Mouse (Mus musculus): ENCODE data around the gene Mef2b.
A peak's percentile ranks its signal among the peaks of the same experiment; 100 is the strongest.

Mef2b gene

GRCm38 (mm10) chr8:70139026-70139857 lies at the start of gene Mef2b, which contains the start of the genes Rfxank and Borcs8:
Gene Mef2b (plus strand): TSS chr8:70139711.
Gene Rfxank (minus strand): TSS chr8:70139154.
Gene Borcs8 (plus strand): TSS chr8:70139499.
- DNase-seq (ENCODE audit: low spot score) = peak; percentile 99

GRCm38 (mm10) chr8:70092786-70093185 lies 46.7 kb upstream of the Mef2b start:
- DNase-seq (ENCODE audit: low spot score) = no peak

DNA sequence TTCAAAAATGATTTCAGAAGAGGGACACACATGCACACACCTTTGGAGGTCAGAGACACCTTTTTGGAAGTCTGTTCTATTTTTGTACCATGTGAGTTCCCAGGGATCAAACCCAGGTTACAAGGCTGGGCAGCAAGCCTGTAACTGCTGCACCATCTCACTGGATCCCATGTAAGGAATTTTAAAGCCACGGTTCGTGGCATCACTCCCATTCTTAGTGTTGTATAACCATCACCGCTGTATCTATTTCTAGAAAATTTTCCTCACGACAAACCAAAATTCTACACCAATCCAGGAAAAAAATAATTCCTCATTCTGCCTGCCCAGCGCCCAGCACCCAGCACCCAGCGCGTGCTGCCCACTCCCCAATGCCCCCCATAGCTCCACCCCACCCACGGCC lies 40.2 kb upstream of the Mef2b start:
- DNase-seq (ENCODE audit: low spot score) = no peak

DNA sequence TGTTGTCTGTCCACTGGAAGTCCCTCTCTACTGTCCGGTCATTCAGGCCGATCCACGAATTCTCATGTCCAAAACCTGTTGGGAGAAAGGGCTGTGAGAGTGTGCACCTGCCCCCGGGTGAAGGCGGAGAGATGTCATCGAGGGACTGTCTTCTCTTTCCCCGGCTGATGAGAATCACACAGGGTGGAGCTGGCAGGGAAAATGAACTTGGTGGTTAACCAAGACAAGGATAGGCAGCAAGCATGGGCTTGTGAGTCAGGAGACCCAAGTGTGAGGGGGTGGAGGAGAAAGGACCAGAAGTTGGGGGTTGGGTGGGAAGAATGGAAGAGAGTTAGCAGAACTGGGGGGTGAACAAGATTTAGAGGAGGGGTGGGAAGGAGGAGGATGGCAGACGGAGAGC lies 39.3 kb upstream of the Mef2b start:
- no peak for DNase-seq (ENCODE audit: low spot score)

DNA sequence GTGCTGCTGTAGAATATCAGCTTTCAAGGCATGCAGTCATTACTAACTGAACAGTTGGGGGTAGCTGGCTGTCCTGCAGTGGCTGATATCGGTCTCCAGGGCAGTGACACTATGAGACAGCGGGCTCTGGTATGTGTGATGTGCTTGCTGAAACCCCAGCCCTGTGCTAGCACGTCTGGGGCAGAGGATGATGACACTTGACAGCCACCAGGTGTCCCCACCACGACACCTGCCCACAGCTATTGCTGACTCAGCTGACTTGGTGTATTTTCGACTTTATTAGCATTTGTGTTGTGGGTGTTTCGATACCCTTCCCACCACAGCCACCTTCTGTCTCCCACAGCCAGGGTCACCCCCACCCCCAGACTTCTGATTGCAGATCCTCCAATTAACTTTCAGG lies 35.0 kb upstream of the Mef2b start:
- DNase-seq (ENCODE audit: low spot score) = no peak

GRCm38 (mm10) chr8:70104922-70105321 lies 34.6 kb upstream of the Mef2b start:
- no peak for DNase-seq (ENCODE audit: low spot score)

DNA sequence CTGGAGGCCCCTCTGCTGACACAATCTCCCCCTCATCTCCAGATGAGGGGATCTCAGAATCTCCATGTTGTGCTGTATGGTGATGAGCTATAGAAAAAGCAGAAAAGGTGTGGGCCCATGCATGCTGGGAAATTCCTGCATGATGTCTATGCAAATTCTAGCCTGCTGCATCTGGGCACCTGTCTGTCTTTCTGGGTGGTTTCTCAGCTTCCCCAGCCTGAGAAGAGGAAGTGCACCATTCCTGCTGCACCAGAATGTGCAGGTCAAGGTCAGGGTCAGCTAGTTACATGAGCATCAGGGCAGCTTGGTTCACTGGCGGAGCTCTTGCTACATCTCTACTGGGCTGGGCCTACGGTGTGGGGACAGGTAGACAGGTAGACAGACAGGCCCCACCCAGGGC lies 29.1 kb upstream of the Mef2b start:
- no peak for DNase-seq (ENCODE audit: low spot score)

- DNase-seq (ENCODE audit: low spot score) = no peak
These were observed 28.2 kb upstream of the Mef2b start for GRCm38 (mm10) chr8:70111192-70111795.

GRCm38 (mm10) chr8:70112401-70113016 lies 27.0 kb upstream of the Mef2b start:
- DNase-seq (ENCODE audit: low spot score) = no peak

DNA sequence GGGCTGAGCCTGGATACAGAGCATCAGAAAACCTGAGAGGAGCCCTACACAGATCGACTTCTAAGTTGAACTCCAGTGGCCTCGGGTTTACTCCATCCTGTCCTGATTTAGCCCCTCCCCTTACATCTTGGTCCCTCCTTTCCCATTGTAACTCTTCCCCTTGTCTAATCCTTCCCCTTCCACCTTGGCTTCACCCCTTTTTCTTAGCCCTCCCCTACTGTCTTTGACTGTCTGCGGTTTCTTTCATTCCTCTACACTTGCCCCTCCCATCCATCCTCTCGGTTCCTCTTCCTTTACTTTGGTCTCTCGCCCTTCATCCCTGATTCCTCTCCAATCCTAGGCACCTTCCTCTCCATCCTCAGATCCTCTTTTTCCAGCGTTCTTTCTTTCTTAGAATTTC lies 25.0 kb upstream of the Mef2b start:
- DNase-seq (ENCODE audit: low spot score) = no peak

- no peak for DNase-seq (ENCODE audit: low spot score)
These were observed 24.6 kb upstream of the Mef2b start for GRCm38 (mm10) chr8:70114892-70115291.

- DNase-seq (ENCODE audit: low spot score) = no peak
These were observed 21.9 kb upstream of the Mef2b start for GRCm38 (mm10) chr8:70117611-70118010.

GRCm38 (mm10) chr8:70118726-70119700 lies 20.5 kb upstream of the Mef2b start:
- peak; percentile 55 for DNase-seq (ENCODE audit: low spot score)

DNA sequence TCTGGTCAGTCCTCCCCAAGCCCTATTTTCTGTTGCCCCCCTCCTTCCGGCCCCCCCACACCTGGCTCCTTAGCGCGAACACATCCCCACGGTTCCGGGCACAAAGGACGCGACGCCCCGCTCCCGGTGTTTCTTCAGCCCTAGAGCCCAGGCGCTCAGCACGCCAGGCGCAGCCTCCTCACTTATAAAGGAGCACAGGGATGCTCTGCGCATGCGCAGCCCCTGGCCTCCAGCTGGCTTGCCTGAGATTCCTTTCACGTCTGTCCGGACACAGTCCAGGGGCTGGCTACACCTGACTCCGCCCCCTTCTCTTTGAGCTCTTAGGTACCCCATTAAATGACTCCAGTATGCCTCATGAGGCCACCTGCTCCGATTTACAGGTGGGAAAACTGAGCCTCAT lies 18.8 kb upstream of the Mef2b start, which contains the start of gene Ncan:
TSS of gene Ncan (minus strand) at position 207 of the 400 bp plus-strand sequence.
- peak; percentile 89 for DNase-seq (ENCODE audit: low spot score)

DNA sequence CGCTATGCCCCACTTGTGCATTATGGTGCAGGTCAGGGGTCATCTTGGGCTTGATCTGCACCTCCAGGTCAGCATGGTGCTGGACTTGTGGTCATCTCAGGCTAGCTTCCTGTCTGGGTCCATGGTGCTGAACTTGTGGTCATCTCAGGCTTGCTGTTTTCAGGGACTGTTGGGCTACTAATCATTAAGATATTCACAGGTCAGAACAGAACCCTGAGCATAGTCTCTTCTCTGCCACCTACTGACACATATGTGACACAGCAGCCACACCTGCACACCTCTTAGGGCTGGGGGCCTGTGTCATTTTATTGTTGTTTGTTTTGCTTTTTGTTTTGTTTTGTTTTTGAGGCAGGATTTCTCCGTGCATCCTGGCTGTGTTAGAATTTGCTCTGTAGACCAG lies 16.6 kb upstream of the Mef2b start:
- no peak for DNase-seq (ENCODE audit: low spot score)

GRCm38 (mm10) chr8:70124992-70125391 lies 14.5 kb upstream of the Mef2b start:
- DNase-seq (ENCODE audit: low spot score) = no peak

DNA sequence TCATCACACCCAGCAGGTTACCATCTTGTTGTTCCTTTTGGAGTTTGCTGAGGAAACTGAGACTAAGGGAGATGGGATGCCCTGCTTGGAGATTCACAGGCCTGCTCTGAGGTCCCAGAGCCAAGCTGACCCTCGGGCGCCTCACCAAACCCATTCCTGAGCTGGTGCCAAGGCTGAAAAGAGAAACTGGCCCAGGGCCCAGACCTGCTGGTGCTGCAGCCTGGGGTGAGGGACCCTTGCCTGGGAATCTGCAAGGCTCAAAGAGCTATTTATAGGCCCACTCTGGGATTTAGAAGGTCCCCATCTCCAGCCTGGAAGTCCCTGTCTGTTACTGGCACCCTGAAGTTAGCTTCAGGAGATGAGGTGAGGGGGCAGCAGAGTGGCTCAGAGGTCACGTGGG lies 11.1 kb upstream of the Mef2b start:
- DNase-seq (ENCODE audit: low spot score) = peak; percentile 65

- DNase-seq (ENCODE audit: low spot score) = peak; percentile 84
These were observed 10.1 kb upstream of the Mef2b start for GRCm38 (mm10) chr8:70129309-70129952.

- no peak for DNase-seq (ENCODE audit: low spot score)
These were observed 9.4 kb upstream of the Mef2b start for GRCm38 (mm10) chr8:70130066-70130465.

GRCm38 (mm10) chr8:70131166-70131883 lies 8.2 kb upstream of the Mef2b start, which contains the start of gene Nr2c2ap:
Gene Nr2c2ap (plus strand): TSS chr8:70131333.
- peak; percentile 81 for DNase-seq (ENCODE audit: low spot score)
